Mouse (Mus musculus) common myeloid progenitor, adult 5-6 weeks (primary cell): ENCODE data around the gene Gm8439. TPM values are rescaled to one million over a fixed set of nuclear protein-coding genes. Genes with fewer than 3 reads are reported as not detected.
"Not testable (repeated sequence)": the region's sequence is repeated elsewhere in the genome, so short reads cannot be mapped to it uniquely, and the experiment has no call there.

ENCODE experiments used
- ATAC-seq: replicated peaks from 2 replicates; pipeline ENCODE4 v1.8.0; 2016; ENCODE audit warnings: low read depth, mild to moderate bottlenecking, moderate TSS enrichment, inconsistent platforms; ENCODE audit not compliant: poor library complexity, severe bottlenecking
- total RNA-seq: library from RNA; stranded (forward); fragments of 200-1000, 187-1606 nt; gene quantifications from 2 replicates; pipeline ENCODE4 v1.2.3, GENCODE M21; 2017

Gene Gm8439
- total RNA-seq = not detected in 2 replicates

DNA sequence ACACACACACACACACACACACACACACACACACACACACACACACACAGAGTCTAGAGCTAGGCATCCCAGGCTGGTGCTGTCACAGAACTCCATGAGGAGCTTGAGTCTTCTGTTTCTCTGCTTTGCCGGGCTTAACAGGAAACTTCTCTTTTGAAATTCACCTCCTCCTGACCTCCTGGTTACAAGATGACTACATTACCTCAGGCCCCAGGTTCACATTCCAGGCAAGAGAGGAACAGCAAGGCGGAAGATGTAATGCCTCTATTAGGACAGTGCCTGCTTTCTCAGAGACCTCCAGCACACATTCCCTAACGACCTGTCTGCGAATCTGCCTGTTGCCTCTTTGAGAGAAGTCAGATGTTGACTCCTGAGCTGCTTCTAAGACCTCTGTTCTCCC lies at the start of gene Gm8439:
TSS of gene Gm8439 (plus strand) at position 301 of the 400 bp plus-strand sequence.
- no peak for ATAC-seq

DNA sequence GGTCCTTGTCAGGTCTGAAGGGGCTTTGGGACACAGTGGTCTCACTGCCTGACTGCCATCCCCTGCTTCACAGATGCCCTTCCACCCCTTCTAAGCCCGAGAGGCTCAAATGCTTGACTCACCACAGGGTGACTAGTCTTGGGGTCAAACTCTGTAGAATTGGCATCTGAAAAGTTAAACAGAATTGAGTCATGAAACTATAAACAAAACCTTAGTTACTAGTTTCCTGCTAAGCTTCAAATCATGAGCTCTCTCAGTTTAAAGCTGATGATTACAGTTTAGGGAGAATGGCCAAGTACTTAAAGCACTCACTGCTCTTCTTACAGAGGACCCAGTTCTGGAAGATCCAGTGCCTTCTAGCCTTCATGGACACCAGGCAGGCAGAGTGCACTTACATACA lies 43.6 kb upstream of the Gm8439 start:
- ATAC-seq = no peak

DNA sequence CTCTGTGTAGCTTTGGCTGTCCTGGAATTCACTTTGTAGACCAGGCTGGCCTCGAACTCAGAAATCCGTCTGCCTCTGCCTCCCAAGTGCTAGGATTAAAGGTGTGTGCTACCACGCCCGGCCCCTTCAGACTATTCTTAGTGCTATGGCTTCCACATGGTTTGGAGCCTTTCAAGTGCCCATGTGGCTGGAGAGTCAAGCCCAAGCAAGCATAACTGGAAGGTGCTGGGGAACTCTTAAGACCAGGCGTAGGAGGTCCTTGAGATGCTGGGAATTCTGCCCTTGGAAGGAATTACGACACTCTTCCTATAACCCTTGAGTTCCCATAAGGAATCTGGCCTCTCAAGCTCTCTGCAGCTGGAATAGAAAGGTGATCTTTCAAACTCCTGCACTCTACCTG lies 32.0 kb upstream of the Gm8439 start:
- no peak for ATAC-seq

DNA sequence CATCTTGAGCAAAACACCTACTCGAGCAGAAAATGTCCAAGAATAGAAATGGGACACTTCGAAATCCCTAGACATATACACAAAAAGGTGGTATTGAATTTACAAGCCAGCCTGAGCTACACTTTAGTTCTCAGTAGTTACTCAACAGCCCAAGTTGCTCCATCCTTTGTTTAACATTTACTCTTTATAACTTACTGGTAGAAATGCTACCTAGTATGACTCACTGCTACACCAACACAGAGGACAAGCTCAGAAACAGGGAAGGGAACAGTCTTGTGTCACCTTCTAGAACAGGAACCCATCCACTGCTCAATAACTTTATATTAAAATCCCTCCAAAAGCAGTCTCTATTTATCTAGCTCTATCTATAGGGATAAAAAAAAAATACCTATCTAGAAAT lies 22.8 kb upstream of the Gm8439 start:
- ATAC-seq = no peak

DNA sequence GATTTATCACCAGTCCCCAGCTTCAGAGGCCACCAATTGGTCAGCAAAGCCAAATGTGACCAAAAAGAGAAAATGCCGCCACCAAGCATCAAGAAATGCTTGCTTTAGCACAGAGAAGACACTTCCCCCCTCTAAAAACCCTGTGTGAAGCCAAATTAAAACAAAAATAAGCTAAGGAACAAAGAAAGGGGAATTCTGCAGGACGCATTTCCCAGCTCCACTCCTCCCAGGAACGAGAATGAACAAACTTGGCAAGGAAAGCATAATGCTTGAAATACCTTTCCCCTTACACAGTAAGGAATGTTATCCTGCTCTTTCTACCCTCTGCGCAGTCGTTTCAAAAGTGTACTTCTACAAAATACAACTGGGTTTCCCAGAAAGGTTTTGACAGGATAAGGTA lies 20.5 kb upstream of the Gm8439 start:
- ATAC-seq = no peak

DNA sequence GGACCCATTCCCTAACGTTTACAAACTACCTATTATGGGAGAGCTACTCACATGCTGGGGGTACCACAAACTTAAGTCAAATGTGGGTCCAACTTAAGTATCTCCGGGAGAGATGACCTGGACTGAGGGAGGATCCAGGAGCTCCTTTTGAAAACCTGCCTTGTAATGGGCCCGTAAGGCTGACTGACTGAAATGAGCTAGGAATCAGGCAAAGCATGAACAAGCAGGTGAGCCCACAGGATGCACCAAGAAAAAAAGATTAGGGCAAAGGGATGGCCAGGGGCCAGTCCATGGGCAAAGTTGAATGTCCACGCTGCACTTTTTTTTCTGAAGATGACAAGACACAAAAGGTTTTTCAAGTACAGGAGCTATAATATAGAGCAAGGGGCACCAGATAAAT lies 19.5 kb upstream of the Gm8439 start:
- ATAC-seq = no peak

DNA sequence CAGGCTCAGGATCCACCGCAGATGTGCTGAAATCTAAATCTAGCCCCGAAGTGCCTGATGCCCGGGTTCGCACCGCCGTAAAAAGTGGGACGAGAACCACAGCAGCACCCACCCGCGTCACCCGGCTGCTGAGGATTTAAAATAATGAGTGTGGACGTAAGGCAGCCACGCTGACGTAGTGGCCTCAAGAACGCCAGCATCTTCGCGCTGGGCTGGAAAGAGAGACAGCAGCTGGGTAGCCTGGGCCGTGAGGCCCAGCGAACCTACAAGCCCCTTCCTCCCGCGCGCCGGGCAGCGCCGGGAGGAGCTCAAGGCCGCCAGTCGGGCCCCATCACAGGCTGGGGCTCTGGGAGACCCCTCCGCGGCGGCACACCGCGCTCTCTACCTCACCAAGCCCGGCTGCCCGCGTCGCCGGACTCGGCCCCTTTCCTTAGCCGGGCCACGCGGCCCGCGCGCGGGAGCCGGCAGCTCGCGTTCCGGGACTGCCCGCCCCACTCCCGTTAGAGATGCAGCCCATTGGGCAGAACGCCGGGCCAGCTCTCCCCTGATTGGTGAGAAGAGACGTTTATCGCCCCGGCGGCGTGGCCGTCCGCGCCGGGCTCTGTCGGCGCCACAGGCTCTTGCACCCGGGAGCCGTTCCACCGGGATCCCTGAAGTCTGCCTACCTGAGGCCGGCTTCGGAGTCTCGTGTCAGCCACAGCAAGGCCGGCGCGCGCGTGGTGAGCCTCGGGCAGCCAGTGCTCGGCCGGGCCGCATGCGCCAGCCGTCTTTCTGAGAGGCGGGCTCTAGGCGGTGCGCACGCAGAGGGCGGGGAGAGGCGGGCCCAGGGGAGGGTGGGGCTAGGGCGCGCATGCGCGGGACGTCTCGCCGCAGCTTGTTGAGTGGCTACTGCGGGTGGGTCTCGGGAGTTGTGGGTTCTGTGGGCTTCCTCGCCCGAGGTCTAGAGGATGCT lies 18.8 kb upstream of the Gm8439 start, which contains the start of gene Ctps:
TSS of gene Ctps (minus strand) at position 791 of the 952 bp plus-strand sequence.
- ATAC-seq = peak; percentile 83

DNA sequence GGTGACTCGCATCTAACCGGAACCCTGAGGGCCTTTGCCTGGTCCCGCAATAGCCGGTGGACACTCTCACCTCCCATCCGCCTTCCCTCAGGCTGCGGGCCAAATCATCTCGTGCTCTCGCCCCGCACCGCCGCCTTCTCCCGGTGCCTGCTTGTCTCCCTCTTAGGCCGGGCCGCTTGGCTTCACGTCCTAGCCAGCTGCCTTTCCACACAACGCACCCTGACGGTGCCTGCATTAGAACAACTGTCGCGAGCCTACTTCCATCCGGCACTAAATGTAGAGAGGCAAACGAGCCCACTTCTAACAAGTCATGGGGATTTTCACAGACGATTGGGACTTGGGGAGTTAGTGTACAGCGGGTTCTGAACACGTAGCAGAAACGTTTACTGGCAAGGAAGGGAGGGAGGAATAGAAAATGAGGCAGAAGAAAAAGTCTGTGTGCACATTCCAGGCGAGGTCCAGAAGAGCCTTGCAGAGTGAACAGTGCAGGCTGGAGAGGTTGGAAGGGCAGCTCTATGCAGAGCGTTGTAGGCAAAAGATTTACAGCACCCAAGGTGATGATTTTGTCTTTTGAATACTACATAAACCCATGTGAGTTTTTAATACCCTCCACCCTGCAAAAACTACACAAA lies 18.0 kb upstream of the Gm8439 start:
- no peak for ATAC-seq

DNA sequence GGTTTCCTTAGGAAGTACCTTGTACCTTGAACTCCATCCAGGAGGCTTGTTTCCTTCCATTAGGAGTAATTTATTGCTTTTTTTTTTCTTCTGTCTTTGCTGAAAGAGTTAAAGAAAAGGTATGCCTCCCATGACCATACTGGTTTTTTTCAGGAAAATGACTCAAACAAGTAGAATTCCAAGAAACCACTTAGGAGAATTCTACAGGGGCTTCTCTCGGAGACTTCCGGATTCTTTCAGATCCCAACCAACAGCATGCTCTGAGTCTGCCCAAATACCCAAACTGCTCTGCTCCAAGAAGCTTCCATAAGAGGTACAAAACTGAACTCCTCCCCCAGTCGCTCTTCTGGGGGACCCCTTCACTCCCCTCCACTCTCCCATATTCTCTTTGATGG lies 17.5 kb upstream of the Gm8439 start:
- ATAC-seq = no peak

DNA sequence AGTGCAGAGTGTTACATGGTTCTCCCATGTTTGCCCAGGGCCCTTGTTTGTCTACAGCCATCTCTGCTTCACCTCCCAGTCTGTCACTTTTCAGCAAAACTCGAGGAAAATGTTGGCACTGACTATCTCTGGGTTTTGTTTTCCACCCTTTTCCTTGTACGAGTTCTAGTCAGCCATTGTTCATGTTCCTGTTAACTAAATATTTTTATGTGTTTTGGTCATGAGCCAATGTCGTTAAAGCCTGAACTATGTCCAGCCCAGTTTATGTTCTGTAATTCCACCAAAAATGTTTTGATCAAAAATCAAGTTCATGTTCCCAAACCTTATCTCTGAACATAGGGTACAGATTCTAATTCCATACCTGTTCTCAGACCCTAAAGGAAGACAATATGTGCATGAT lies 16.9 kb upstream of the Gm8439 start:
- ATAC-seq = no peak

DNA sequence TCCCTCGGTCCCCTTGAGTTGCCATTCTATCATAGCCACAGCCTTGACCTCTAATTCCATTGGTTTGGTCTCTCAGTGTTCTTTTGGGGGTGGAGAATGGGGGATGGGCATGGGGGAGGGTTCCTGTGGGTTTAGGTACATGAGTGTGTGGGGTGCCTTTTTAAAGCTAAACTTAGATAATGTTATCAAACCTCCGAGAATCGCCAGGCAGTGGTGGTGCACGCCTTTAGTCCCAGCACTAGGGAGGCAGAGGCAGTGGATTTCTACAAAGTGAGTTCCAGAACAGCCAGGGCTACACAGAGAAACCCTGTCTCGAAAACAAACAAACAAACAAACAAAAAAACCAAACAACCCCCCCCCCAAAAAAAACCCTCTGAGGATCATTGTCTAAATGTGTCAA lies 7.7 kb upstream of the Gm8439 start:
- no peak for ATAC-seq

DNA sequence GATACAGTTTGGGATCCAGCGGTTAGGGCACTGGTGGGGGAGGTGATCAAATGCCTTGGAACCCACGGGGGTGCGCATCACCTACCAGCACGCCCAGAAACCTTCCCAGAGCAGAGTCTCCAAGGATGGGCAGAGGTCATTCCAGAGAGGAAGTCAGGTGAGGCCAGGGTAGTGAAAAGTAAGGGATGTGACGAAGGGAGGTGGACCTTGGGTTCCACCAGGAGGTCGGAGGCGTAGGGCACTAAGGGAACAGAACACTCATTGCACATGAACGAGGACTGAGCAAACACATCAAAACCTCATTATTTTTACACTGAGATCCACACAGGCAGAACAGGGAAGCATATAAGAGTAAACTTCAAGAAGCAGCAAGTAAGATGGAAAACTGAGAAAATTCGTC lies 6.8 kb upstream of the Gm8439 start:
- no peak for ATAC-seq

DNA sequence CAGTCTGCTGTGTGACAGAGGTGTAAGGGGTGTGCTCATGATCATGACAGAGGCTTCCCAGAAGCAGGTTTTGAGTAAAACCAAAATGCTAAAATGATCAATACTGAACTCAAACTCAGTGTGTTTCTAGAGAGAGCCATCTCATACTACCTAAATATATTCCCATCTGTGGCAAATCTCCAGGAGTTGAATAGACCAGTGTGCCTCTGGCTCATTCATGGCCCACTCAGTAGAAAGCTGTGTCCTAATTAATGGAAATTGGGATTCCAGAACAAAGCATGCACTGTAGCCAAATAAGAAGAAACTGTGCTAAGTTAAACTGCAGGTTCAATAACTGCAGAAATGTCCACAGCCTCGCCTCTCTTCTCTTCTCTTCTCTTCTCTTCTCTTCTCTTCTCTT lies 1.6 kb upstream of the Gm8439 start:
- no peak for ATAC-seq

DNA sequence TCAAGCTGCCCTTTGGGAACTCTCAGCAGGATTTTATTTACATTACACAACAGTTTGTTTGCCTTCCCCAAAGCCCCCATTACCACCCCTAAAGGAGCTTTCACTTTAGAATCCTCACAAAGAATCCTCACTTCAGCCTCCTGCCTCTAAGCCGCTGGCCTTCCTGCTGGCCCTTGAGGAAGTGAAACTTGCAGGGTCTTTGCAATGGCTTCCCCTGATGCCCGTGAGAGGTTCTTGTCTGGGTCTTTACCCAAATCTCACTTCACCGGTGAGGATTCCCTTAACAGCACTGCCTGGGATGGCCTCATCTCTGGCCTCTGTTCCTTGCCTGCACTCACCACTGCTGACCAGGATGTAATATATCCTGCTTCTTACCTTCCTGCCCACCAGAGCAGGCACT lies 525 bp downstream of the Gm8439 start:
- ATAC-seq = peak; percentile 24; the same call in 1 of the 2 replicates

DNA sequence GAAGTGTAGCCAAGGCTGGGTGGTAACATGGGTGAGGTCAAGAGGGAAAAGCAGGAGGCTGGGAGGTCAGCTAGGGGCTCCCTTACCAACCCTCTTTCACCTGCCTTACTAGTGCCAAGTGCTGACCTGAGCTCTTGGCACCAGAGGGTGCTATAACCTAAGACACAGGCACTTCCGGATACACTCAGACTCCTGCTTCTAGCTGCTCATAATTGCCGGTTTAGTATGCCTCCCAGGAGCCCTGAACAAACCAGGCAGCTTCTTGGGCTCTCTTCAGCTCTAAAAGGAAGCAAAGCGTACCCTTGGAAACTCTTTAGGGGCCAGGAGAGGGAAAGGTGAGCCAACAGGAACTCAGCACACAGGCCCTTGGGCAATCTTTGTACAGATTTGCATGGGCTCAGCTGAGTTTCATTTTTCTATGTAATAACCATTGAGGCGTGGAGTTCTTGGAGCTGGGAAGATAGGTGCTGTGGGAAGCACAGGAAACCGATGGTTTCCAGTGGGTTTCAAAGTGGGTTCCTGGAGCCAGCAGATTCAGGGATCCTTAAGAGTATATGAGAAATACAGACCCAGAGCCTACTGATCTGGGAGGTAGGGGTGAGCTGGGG lies 1.4 kb downstream of the Gm8439 start:
- peak; percentile 97 for ATAC-seq

DNA sequence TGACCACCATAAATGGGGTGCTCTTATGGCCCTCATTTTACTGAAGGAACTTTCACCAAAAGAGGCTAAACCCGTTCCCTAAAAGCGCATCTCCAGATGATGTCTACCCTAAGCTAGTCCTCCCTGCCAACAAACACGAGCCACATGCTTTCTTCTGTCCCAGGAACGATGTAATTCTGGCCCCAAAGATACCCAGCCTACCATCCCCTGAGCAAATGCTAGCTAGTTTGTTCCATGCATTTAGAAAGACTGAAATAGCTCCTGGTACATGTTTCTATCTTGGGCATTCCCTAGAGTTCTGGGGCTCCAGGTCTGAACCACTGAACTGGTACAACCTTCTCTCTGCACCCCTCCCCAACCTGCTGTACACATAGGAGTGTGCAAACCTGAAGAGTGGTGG lies 2.4 kb downstream of the Gm8439 start:
- no peak for ATAC-seq

DNA sequence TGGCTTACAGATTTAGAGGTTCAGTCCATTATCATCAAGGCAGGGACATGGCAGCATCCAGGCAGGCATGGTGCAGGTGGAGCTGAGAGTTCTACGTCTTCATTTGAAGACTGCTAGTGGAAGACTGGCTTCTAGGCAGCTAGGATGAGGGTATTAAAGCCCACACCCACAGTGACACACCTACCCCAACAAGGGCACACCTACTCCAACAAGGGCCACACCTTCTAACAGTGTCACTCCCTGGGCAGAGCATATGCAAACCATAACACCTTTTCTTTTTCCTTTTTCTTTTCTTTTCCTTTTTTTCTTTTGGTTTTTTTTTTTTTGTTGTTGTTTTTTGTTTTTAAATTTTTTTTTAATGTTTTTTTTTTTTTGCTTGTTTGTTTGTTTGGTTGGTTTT lies 7.7 kb downstream of the Gm8439 start:
- not testable (repeated sequence) for ATAC-seq

DNA sequence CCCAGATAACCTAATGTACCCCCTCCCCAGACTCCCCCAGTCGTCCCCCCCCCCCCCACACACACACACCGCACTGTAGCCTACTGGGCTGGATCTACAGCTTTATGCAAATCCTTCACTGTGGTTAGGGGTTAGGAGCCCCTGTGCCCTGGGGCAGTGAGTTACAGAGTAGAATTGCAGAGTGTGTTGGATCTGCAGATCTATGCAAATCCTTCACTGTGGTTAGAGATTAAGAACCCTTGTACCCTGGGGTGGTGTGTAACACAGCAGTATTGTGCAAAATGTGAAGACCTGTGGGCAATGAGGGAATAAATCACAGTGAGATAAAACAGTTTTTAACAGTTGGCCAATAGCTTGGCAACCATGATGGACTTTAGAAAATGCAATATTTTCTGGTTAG lies 10.4 kb downstream of the Gm8439 start:
- ATAC-seq = no peak

DNA sequence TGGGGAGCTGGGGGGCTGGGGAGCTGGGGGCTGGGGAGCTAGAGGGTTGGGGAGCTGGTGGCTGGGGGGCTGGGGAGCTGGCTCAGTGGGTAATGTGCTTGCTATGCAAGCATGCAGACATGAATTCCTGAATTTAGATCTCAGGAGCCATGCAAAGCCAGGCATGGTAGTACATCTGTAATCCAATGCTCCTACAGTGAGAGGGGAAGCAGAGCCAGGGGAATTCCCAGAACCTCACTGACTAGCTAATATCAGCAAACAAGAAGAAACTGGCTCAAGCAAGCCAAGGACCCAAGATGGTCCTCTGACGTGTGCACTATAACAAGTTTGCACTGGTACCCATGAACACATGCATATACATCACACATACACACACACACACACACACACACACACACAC lies 13.2 kb downstream of the Gm8439 start:
- ATAC-seq = no peak

DNA sequence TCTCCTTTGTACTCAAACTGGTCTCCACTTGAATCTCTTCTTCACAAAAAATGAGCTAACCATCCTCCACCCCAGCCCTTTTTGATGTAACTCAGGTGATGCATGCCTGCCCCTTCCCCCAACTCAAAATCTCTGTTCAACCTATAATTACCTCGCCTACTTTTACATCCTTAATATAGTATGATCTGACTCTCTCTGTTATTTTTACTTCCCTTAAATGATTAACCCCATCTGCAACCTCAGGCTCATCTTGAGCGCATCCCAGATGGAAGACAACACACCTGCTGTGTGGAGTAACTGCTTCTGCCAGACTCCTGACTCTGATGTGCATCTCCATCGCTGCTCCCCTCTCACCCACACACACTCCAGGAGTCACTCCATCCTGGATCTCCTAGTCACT lies 14.1 kb downstream of the Gm8439 start:
- no peak for ATAC-seq

DNA sequence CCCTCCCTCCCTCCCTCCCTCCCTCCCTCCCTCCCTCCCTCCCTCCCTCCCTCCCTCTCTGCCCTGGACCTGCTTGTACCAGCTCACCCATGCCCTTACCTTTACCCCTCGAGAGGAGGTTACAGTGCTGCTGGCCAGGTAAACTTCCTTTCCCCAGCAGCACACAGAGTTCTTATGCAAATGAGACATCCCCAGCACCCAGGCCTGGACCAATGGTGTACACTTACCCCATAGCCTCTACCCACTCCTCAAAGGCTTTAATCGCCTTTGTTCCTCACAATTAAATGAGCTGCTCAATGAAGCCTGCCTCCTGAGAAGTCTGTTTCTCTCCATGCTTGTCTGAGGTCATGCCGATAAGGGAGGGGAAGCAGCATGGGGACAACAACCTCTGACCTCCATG lies 18.4 kb downstream of the Gm8439 start:
- ATAC-seq = no peak
